Mouse (Mus musculus): ENCODE measurements around the gene Myrip. TPM values are rescaled to one million over a fixed set of nuclear protein-coding genes. Genes with fewer than 3 reads are reported as not detected.
A peak's percentile ranks its signal among the peaks of the same experiment; 100 is the strongest.

Myrip gene
- polyA plus RNA-seq, 1 experiment = 0.41 TPM

- H3K4me3 ChIP-seq (ENCODE audit: control insufficient read depth, low read depth, low read length) = no peak overlapping the region; the same call in 1 of the 2 replicates
These were observed 190.2 kb downstream of the Myrip start for GRCm38 (mm10) chr9:120491509-120491908.

GRCm38 (mm10) chr9:120492010-120492399 lies 190.7 kb downstream of the Myrip start, which contains the start of gene Eif1b:
Gene Eif1b (plus strand): TSS chr9:120492232.
- H3K27ac ChIP-seq (ENCODE audit: control insufficient read depth, insufficient read depth, low read depth, low read length) = peak within 1 kb of the TSS; percentile 80
- no peaks in the 10 kb centered on the region; the same call in none of the 2 replicates for H3K36me3 ChIP-seq (ENCODE audit: control insufficient read depth, insufficient read depth, low read length)
- H3K27me3 ChIP-seq (ENCODE audit: control insufficient read depth, insufficient read depth, low read length) = no peaks in the 10 kb centered on the region
- TF ChIP-seq CTCF (IDR thresholded peaks at IDR 0.05; ENCODE audit: control insufficient read depth, insufficient read depth, insufficient replicate concordance, low read depth, low read length) (no peak), POLR2A (IDR thresholded peaks at IDR 0.05; ENCODE audit: control insufficient read depth, low read depth, low read length) (no peak)
- H3K4me3 ChIP-seq (ENCODE audit: control insufficient read depth, low read depth, low read length) = peak within 1 kb of the TSS; percentile 92
- peaks cover 2% of the 10 kb centered on the region for H3K4me1 ChIP-seq (ENCODE audit: control insufficient read depth, insufficient read depth, low read length)

More at GRCm38 (mm10) chr9:120491509-120491908, 190.2 kb downstream of the Myrip start:
- Histone ChIP-seq H3K27ac (ENCODE audit: control insufficient read depth, insufficient read depth, low read depth, low read length) (no peak overlapping the region), H3K4me1 (ENCODE audit: control insufficient read depth, insufficient read depth, low read length) (peaks cover 2% of the 10 kb centered on the region), H3K27me3 (ENCODE audit: control insufficient read depth, insufficient read depth, low read length) (no peaks in the 10 kb centered on the region), H3K36me3 (ENCODE audit: control insufficient read depth, insufficient read depth, low read length) (no peaks in the 10 kb centered on the region; the same call in none of the 2 replicates)
- TF ChIP-seq CTCF (IDR thresholded peaks at IDR 0.05; ENCODE audit: control insufficient read depth, insufficient read depth, insufficient replicate concordance, low read depth, low read length) (no peak), POLR2A (IDR thresholded peaks at IDR 0.05; ENCODE audit: control insufficient read depth, low read depth, low read length) (no peak)

GRCm38 (mm10) chr9:120492400-120493351 lies 191.4 kb downstream of the Myrip start:
- peaks cover 2% of the 10 kb centered on the region for H3K4me1 ChIP-seq (ENCODE audit: control insufficient read depth, insufficient read depth, low read length)
- H3K36me3 ChIP-seq (ENCODE audit: control insufficient read depth, insufficient read depth, low read length) = no peaks in the 10 kb centered on the region; the same call in none of the 2 replicates
- H3K4me3 ChIP-seq (ENCODE audit: control insufficient read depth, low read depth, low read length) = peak overlapping the region; percentile 92
- TF ChIP-seq POLR2A (IDR thresholded peaks at IDR 0.05; ENCODE audit: control insufficient read depth, low read depth, low read length) = peak; percentile 65
- TF ChIP-seq CTCF (IDR thresholded peaks at IDR 0.05; ENCODE audit: control insufficient read depth, insufficient read depth, insufficient replicate concordance, low read depth, low read length) = no peak
- peak overlapping the region; percentile 80 for H3K27ac ChIP-seq (ENCODE audit: control insufficient read depth, insufficient read depth, low read depth, low read length)
- H3K27me3 ChIP-seq (ENCODE audit: control insufficient read depth, insufficient read depth, low read length) = no peaks in the 10 kb centered on the region

- TF ChIP-seq CTCF (IDR thresholded peaks at IDR 0.05; ENCODE audit: control insufficient read depth, insufficient read depth, insufficient replicate concordance, low read depth, low read length) (no peak), POLR2A (IDR thresholded peaks at IDR 0.05; ENCODE audit: control insufficient read depth, low read depth, low read length) (no peak)
- no peaks in the 10 kb centered on the region for H3K27me3 ChIP-seq (ENCODE audit: control insufficient read depth, insufficient read depth, low read length)
- no peaks in the 10 kb centered on the region; the same call in none of the 2 replicates for H3K36me3 ChIP-seq (ENCODE audit: control insufficient read depth, insufficient read depth, low read length)
- no peak overlapping the region; the same call in 1 of the 2 replicates for H3K4me3 ChIP-seq (ENCODE audit: control insufficient read depth, low read depth, low read length)
- H3K27ac ChIP-seq (ENCODE audit: control insufficient read depth, insufficient read depth, low read depth, low read length) = no peak overlapping the region
- H3K4me1 ChIP-seq (ENCODE audit: control insufficient read depth, insufficient read depth, low read length) = peaks cover 2% of the 10 kb centered on the region
These were observed 192.5 kb downstream of the Myrip start for GRCm38 (mm10) chr9:120493781-120494180.

- TF ChIP-seq CTCF (IDR thresholded peaks at IDR 0.05; ENCODE audit: control insufficient read depth, insufficient read depth, insufficient replicate concordance, low read depth, low read length) (peak; percentile 53; the same call in 1 of the 2 replicates), POLR2A (IDR thresholded peaks at IDR 0.05; ENCODE audit: control insufficient read depth, low read depth, low read length) (no peak)
- no peak overlapping the region for H3K27ac ChIP-seq (ENCODE audit: control insufficient read depth, insufficient read depth, low read depth, low read length)
- H3K27me3 ChIP-seq (ENCODE audit: control insufficient read depth, insufficient read depth, low read length) = no peaks in the 10 kb centered on the region
- no peaks in the 10 kb centered on the region; the same call in none of the 2 replicates for H3K36me3 ChIP-seq (ENCODE audit: control insufficient read depth, insufficient read depth, low read length)
- H3K4me3 ChIP-seq (ENCODE audit: control insufficient read depth, low read depth, low read length) = no peak overlapping the region
- peaks cover 2% of the 10 kb centered on the region for H3K4me1 ChIP-seq (ENCODE audit: control insufficient read depth, insufficient read depth, low read length)
These were observed 195.4 kb downstream of the Myrip start for GRCm38 (mm10) chr9:120496691-120497090.

- no peaks in the 10 kb centered on the region; the same call in 1 of the 2 replicates for H3K4me1 ChIP-seq (ENCODE audit: control insufficient read depth, insufficient read depth, low read length)
- no peak overlapping the region for H3K4me3 ChIP-seq (ENCODE audit: control insufficient read depth, low read depth, low read length)
- no peaks in the 10 kb centered on the region; the same call in none of the 2 replicates for H3K36me3 ChIP-seq (ENCODE audit: control insufficient read depth, insufficient read depth, low read length)
- no peaks in the 10 kb centered on the region for H3K27me3 ChIP-seq (ENCODE audit: control insufficient read depth, insufficient read depth, low read length)
- H3K27ac ChIP-seq (ENCODE audit: control insufficient read depth, insufficient read depth, low read depth, low read length) = no peak overlapping the region
- TF ChIP-seq CTCF (IDR thresholded peaks at IDR 0.05; ENCODE audit: control insufficient read depth, insufficient read depth, insufficient replicate concordance, low read depth, low read length) (no peak), POLR2A (IDR thresholded peaks at IDR 0.05; ENCODE audit: control insufficient read depth, low read depth, low read length) (no peak)
These were observed 196.7 kb downstream of the Myrip start for GRCm38 (mm10) chr9:120497983-120498382.
